Mouse (Mus musculus) lung, adult 2 months (tissue): Measurements from ENCODE around the gene Sdk1. TPM values are rescaled to one million over a fixed set of nuclear protein-coding genes. Genes with fewer than 3 reads are reported as not detected.

Experiments used
- DNase-seq: peaks from one replicate; pipeline ENCODE4 v3.0.0; 2022
- H3K4me1 ChIP-seq: fragments of 200-500 bp; 2 replicates; pipeline ENCODE4 v1.6.1; 2011; ENCODE audit warnings: low read length; ENCODE audit not compliant: control insufficient read depth, insufficient read depth
- H3K4me3 ChIP-seq: fragments of 200-500 bp; replicated peaks from 2 replicates; pipeline ENCODE3; 2011; ENCODE audit warnings: low read depth, mild to moderate bottlenecking, control low read depth, low read length; ENCODE audit errors: extremely low read depth
- CTCF ChIP-seq: fragments of 200-500 bp; IDR thresholded peaks from 2 replicates; pipeline ENCODE4 v1.5.1; 2011; ENCODE audit warnings: mild to moderate bottlenecking, low read length, control low read depth; ENCODE audit not compliant: insufficient read depth
- POLR2A ChIP-seq: fragments of 200-500 bp; IDR thresholded peaks from 2 replicates; pipeline ENCODE4 v1.6.1; 2011; ENCODE audit warnings: low read depth, mild to moderate bottlenecking, control low read depth, low read length, borderline replicate concordance; ENCODE audit errors: extremely low read depth
- WGBS: fragments of 180-500 bp; shearing (Covaris S2); methylation state at CpG from one replicate; pipeline ENCODE4 v1.1.7; 2018; 5-methylcytosine and 5-hydroxymethylcytosine counted together
- polyA plus RNA-seq: library from polyadenylated mRNA; depleted of rRNA; stranded (reverse); fragments of >200 nt; gene quantifications from 2 replicates; pipeline ENCODE4 v1.2.3, GENCODE M21; 2012

The Sdk1 gene
- polyA plus RNA-seq, 1 experiment = 1.8 TPM

- 67% methylated on average over 1 of the region's 1 CpGs for WGBS
- no peak for TF ChIP-seq POLR2A
- TF ChIP-seq CTCF = no peak
Observed at GRCm38 (mm10) chr5:141264253-141264652, 23.0 kb downstream of the Sdk1 start.

GRCm38 (mm10) chr5:141277112-141277511 is 35.8 kb downstream of the Sdk1 start:
- DNase-seq = no peak
- no peaks in the 10 kb centered on the region for H3K4me1 ChIP-seq
- 84% methylated on average over 6 of the region's 6 CpGs for WGBS
- TF ChIP-seq POLR2A (no peak), CTCF (no peak)
- H3K4me3 ChIP-seq = no peak overlapping the region

More at GRCm38 (mm10) chr5:141264253-141264652, 23.0 kb downstream of the Sdk1 start:
- Histone ChIP-seq H3K4me1 (no peaks in the 10 kb centered on the region), H3K4me3 (no peak overlapping the region)
- DNase-seq = no peak

GRCm38 (mm10) chr5:141281751-141282150 is 40.5 kb downstream of the Sdk1 start:
- no peaks in the 10 kb centered on the region for H3K4me1 ChIP-seq
- TF ChIP-seq POLR2A (no peak), CTCF (no peak)
- DNase-seq = no peak
- 67% methylated on average over 2 of the region's 2 CpGs for WGBS
- H3K4me3 ChIP-seq = no peak overlapping the region

- Histone ChIP-seq H3K4me3 (no peak overlapping the region), H3K4me1 (no peaks in the 10 kb centered on the region)
- TF ChIP-seq POLR2A (no peak), CTCF (no peak)
- DNase-seq = no peak
Observed at GRCm38 (mm10) chr5:141289611-141290010, 48.3 kb downstream of the Sdk1 start.

GRCm38 (mm10) chr5:141295240-141295639 is 54.0 kb downstream of the Sdk1 start:
- DNase-seq = no peak
- no peak for TF ChIP-seq POLR2A
- TF ChIP-seq CTCF = no peak

GRCm38 (mm10) chr5:141302287-141302694 is 61.0 kb downstream of the Sdk1 start:
- 26% methylated on average over 4 of the region's 4 CpGs for WGBS
- Histone ChIP-seq H3K4me3 (no peak overlapping the region), H3K4me1 (no peaks in the 10 kb centered on the region)
- DNase-seq = no peak
- TF ChIP-seq CTCF (no peak), POLR2A (no peak)

More at GRCm38 (mm10) chr5:141295240-141295639, 54.0 kb downstream of the Sdk1 start:
- no peaks in the 10 kb centered on the region for H3K4me1 ChIP-seq
- WGBS = 77% methylated on average over 7 of the region's 7 CpGs
- no peak overlapping the region for H3K4me3 ChIP-seq

- 47% methylated on average over 2 of the region's 2 CpGs for WGBS
- no peak for TF ChIP-seq POLR2A
- no peak overlapping the region for H3K4me3 ChIP-seq
- no peaks in the 10 kb centered on the region for H3K4me1 ChIP-seq
- DNase-seq = no peak
Observed at GRCm38 (mm10) chr5:141303746-141304145, 62.5 kb downstream of the Sdk1 start.

- Histone ChIP-seq H3K4me3 (no peak overlapping the region), H3K4me1 (no peaks in the 10 kb centered on the region)
- no peak for DNase-seq
- WGBS = 75% methylated on average over 2 of the region's 2 CpGs
- no peak for TF ChIP-seq CTCF
- no peak for TF ChIP-seq POLR2A
Observed at GRCm38 (mm10) chr5:141304706-141305105, 63.4 kb downstream of the Sdk1 start.

- 71% methylated on average over 1 of the region's 1 CpGs for whole genome bisulfite sequencing
- TF ChIP-seq POLR2A (no peak), CTCF (no peak)
- no peaks in the 10 kb centered on the region; the same call in 1 of the 2 replicates for H3K4me1 ChIP-seq
- DNase-seq = no peak
- H3K4me3 ChIP-seq = no peak overlapping the region
Observed at GRCm38 (mm10) chr5:141310641-141311040, 69.4 kb downstream of the Sdk1 start.

GRCm38 (mm10) chr5:141311801-141312200 is 70.5 kb downstream of the Sdk1 start:
- no peak for DNase-seq
- TF ChIP-seq CTCF = no peak
- no peak for TF ChIP-seq POLR2A
- 51% methylated on average over 2 of the region's 2 CpGs for WGBS
- Histone ChIP-seq H3K4me3 (no peak overlapping the region), H3K4me1 (no peaks in the 10 kb centered on the region; the same call in 1 of the 2 replicates)
